1 mouse cellular context compared by ENCODE assay signal in genomic region chr4:117555495-117555894, GRCm38 (mm10).
TF ChIP-seq lines count a peak whose summit lies in the region.

No protein-coding gene starts in this region.

TF ChIP-seq in CH12.LX, 34 proteins besides CTCF, POLR2A, EP300 and RAD21 (continued from another document):
- TF ChIP-seq JUN (IDR thresholded peaks at IDR 0.05; ENCODE audit: insufficient read depth, low read depth, low read length) (no peak), ZKSCAN1 (IDR thresholded peaks at IDR 0.05; ENCODE audit: borderline replicate concordance, low read depth, low read length) (peak; percentile 45; the same call in 1 of the 2 replicates), SMC3 (IDR thresholded peaks at IDR 0.05; ENCODE audit: low read depth, low read length) (peak; percentile 22; the same call in 1 of the 2 replicates), SIN3A (IDR thresholded peaks at IDR 0.05; ENCODE audit: low read length) (no peak), ETS1 (conservative IDR thresholded peaks at IDR 0.05; ENCODE audit: low read depth, low read length) (no peak), ELF1 (IDR thresholded peaks at IDR 0.05; ENCODE audit: low read depth, low read length) (no peak), JUND (conservative IDR thresholded peaks at IDR 0.05; ENCODE audit: low read depth, low read length) (no peak), NRF1 (IDR thresholded peaks at IDR 0.05; ENCODE audit: low read depth, low read length) (no peak)
TF ChIP-seq in CH12.LX: peak in this region for 2.
